Mouse (Mus musculus): ENCODE measurements around the gene Fsd2.

Gene Fsd2

DNA sequence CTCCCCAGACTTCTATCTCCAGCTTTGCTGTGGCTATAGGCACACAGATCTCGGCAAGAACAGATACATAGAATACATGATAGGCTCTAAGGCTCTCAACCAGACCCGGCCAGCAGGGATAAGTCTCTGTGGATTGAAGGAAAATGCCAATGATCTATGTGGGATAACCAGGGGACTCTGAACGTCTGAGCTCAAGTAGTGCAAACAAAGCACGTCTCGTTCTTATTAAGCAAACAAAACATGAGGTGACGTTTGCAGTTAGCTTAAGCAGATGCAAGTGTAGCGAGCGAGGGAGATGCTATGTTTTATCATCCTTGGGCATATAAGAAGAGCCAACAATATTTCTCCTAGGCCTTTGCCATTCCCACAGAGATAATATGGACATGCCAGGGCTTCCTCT lies 23.8 kb downstream of the Fsd2 start:
- DNase-seq (ENCODE audit: low read depth, low spot score) = no peak

- DNase-seq (ENCODE audit: low read depth, low spot score) = no peak
Observed at GRCm38 (mm10) chr7:81541924-81542524, 24.7 kb downstream of the Fsd2 start.

GRCm38 (mm10) chr7:81540999-81541398 lies 25.7 kb downstream of the Fsd2 start:
- DNase-seq (ENCODE audit: low read depth, low spot score) = no peak

- DNase-seq (ENCODE audit: low read depth, low spot score) = no peak
Observed at GRCm38 (mm10) chr7:81539565-81539964, 27.2 kb downstream of the Fsd2 start.

DNA sequence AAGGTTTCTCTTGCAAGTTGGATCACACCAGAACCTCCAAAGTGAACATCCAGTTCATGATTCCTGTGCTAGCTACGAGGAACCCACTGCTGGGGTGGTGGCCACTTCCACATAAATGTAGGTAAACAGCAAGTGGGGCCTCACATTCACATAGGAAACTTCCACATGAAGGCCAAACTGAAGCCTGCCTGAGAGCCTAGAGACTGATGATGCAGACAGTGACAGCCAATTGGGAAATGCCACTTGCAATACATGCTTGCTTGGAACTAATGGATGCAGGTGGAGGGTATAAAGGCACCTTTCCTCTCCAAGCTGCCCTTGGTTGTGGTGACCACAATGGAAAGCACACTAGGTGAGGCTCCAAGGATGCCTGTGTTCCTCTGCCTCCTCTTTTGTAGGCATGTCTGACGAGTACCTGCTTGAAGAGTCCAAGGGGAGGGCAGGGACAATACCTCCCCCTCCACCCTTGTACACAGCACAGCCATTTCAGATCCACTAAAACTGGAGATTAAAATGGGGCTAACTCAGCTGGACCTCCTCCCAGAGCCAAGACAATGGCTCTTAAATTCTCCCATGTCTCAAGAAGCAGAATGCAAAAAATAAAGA lies 28.6 kb downstream of the Fsd2 start:
- DNase-seq (ENCODE audit: low read depth, low spot score) = no peak

DNA sequence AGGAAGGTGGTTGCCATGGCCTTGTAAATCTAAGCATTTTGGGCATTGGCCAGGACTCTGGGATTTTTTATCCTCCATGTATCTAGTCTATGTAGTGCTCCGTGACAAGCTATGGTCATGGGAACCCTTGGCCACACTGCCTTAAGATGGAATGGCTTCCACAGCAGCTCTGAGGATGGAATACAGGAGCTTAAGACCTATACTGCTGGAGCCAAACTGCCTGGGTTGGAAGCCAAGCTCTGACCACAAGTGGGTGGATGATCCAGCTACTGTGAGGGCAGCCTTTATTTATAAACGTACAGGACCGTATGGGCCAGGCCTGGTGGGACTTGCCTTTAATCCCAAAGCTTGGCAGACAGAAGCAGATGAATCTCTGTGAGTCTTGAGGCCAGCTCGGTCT lies 30.3 kb downstream of the Fsd2 start:
- DNase-seq (ENCODE audit: low read depth, low spot score) = no peak

DNA sequence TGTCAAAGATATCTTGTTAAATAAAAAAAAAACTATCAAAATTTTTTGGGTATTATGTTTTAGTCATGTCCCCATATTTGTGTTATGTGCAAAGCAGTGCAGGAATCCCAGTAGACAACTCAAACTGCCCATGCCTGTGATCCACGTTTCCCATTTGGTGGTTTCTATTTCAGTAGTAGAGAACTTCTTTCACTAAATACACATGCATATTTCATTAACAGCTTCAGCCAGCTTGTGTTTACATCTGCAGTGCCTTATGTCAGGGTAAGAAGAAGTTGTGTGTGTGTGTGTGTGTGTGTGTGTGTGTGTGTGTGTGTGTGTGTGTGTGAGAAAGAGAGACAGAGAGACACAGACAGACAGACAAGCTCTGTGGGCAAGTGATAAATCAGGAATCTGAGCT lies 35.3 kb downstream of the Fsd2 start:
- no peak for DNase-seq (ENCODE audit: low read depth, low spot score)

DNA sequence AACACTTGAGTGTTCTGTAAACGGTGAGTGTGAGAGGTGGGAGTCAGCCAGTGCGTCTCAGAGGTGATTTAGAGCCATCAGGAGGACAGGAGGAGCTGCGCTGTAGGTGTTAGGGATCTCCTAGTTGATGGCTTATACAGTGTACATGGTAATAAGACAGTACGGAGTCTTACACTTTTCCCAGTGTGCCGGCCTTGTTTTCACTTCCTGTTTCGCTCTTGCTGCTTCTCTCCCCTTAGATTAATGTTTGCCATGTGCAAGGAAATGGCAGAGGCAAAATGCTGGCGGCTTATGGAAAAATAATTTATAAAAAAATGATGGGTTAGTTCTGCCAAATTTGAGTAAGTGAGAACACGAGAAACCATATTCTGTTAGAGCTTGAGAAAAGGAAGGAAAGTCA lies 37.8 kb downstream of the Fsd2 start:
- no peak for DNase-seq (ENCODE audit: low read depth, low spot score)

DNA sequence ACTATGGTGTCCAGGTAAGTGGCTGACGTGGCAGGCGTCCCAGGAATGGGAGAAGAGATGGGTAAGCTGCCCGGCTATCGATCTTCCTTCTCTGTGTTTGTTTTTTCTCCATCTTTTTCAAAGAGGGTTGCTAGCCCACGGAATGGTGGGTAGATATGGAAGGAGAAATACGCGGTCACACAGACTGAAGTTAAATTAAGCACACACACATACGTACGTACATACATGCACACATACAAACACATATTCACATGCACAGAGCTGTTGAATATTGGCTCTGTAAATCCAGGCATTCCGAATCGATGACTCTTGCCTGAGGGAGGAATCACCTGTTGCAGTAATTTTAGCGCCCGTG lies 43.1 kb downstream of the Fsd2 start:
- no peak for DNase-seq (ENCODE audit: low read depth, low spot score)

- peak; percentile 90 for DNase-seq (ENCODE audit: low read depth, low spot score)
Observed at GRCm38 (mm10) chr7:81523008-81523662, 43.6 kb downstream of the Fsd2 start.

DNA sequence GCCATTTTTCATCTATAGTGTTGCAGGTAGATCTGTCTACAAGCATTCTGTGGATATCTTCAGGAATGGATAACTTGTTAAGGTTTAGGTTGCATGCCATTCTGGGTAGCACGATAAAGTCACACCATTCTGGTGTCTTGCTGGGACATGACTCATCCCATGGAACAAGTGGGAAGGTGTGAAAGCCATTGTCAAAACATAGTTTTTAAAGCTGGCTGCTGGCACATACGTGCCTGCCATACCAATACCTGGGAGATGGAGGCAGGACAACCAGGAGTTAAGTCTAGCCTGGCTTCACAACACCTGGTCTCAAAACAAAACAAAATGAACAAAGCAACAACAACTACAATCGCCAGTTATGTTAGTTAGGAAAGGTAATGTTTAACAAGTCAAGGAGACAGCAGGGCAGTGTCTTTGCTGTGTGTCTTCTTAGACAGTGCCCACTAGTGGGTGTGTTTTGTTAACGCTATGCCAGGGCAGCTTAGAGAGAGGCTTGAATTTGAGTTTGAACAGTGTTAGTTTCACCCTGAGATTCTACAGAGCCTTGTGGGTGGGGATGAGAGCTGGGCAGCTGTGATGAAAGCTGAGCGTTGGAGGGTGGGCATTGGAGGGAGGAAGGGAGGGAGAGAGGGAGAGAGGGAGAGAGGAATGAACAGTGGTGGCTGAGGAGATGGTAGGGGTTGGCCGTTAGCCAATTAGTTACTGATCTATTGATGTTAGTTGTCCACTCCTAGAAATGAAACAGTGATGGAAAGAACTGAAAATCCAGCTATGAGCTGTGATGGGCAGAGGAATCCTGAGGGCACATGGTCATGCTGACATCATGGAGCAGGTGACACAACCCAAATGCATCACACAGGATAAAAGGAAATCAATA lies 50.4 kb downstream of the Fsd2 start:
- DNase-seq (ENCODE audit: low read depth, low spot score) = no peak

DNA sequence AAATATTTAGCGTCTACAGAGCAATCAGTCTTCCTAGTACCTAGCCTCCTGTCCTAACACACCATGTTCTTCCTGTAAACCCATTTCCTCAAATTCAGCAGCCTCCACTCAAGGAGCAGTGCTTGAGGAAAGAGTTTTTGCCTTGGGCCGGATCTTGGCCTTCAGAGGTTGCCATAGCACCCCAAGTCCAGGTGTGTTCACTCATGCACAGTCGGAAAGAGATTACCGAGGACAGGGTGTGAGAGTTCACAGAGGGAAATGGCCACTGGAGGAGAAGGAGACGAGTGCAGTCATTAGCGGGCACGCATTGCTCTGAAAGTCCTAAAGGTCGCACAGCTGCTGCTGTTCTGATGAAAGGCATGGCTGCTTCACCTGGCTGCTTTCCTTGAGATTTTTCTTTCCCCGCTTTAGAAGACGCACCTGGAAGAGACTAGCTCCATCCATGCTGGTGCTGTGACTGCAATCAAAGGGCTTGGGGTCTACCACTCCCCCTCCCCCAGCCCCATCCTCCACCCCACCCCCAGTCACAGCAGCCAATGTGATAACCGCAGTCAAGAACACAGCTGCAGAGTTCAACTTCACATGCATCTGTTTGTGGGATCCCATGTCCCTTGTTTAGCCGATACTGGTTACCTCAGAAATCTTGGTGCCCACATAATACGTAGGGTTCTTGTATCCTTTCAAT lies 51.7 kb downstream of the Fsd2 start:
- DNase-seq (ENCODE audit: low read depth, low spot score) = no peak

- DNase-seq (ENCODE audit: low read depth, low spot score) = no peak
Observed at GRCm38 (mm10) chr7:81501050-81501449, 65.7 kb downstream of the Fsd2 start.

DNA sequence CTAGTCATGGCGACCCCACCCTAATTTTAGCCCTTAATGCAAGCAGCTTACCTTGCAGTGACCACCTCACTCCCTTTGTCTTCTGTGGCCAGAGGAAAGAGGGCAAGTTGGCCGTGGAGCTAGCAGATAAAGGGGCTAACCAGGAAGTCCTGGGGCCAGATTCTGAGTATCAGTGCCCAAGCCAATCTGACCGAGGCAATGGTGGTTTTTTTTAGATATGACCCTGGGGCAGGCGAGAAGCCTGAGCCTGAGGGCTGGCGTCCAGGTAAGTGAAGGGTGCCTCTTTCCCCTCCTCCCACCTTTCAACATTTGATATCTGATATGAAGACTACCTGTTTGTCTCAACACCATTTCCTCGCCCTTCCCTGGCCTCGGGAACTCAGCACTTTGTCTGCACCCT lies 68.6 kb downstream of the Fsd2 start, which contains the start of gene BC048679:
Gene BC048679 (minus strand): TSS at position 101 of the 400 bp plus-strand sequence.
- DNase-seq (ENCODE audit: low read depth, low spot score) = no peak

GRCm38 (mm10) chr7:81497171-81497570 lies 69.6 kb downstream of the Fsd2 start:
- no peak for DNase-seq (ENCODE audit: low read depth, low spot score)

GRCm38 (mm10) chr7:81493331-81494021 lies 73.3 kb downstream of the Fsd2 start, which contains the start of gene Ap3b2:
Gene Ap3b2 (minus strand): TSS chr7:81493925.
- peak; percentile 68 for DNase-seq (ENCODE audit: low read depth, low spot score)

DNA sequence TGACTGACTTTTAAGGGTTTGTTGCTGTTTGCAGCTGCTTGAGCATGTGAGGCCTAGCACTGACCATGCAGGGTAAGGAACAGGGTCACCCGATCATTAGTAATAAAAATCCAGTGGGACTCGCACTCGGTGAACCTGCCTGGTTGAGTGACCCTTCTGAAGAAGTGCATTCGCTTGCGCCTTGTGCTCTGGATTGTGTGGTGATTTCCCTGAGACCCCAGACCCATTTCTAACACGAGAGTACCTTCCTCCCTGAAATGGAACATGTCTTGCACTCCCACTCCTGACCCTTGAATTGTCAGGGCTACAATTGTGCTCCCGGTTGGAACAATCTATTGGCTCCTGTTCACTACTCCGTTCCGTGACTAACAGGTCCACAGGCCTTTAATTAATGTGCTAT lies 74.1 kb downstream of the Fsd2 start:
- no peak for DNase-seq (ENCODE audit: low read depth, low spot score)

DNA sequence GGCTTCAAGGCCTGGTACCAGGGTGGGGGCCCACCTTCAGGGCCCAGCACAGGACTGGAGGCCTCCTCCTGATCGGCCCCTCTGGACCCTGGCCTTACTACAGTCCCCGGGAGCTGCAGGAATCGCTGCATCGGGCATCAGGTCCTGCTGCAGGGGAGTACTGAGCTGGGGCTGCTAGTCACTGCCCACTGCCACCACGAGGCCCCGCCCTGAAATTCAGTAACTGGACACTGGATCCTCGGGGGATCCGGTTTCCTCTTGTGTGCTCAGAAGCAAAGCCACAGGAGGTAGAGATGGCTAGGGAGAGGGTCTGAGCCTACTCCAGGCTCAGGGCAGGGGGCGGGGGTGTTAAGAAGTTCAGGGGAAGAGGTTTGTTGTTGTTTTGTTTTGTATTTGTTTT lies 77.1 kb downstream of the Fsd2 start:
- no peak for DNase-seq (ENCODE audit: low read depth, low spot score)
